Mouse (Mus musculus): ENCODE results near the gene Slc22a8. TPM values are rescaled to one million over a fixed set of nuclear protein-coding genes. Genes with fewer than 3 reads are reported as not detected.

Gene Slc22a8
- total and polyA plus RNA-seq, 3 experiments = not detected

- TF ChIP-seq JUN (IDR thresholded peaks at IDR 0.05; ENCODE audit: insufficient read depth, low read depth, low read length) (no peak), ELF1 (IDR thresholded peaks at IDR 0.05; ENCODE audit: low read depth, low read length) (no peak), USF1 (IDR thresholded peaks at IDR 0.05; ENCODE audit: low read depth, low read length) (no peak), NRF1 (IDR thresholded peaks at IDR 0.05; ENCODE audit: low read depth, low read length) (no peak), EP300 (IDR thresholded peaks at IDR 0.05; ENCODE audit: low read length) (no peak), MAFK (IDR thresholded peaks at IDR 0.05; ENCODE audit: insufficient replicate concordance, low read length) (no peak), ETS1 (conservative IDR thresholded peaks at IDR 0.05; ENCODE audit: low read depth, low read length) (no peak), ZMIZ1 (IDR thresholded peaks at IDR 0.05; ENCODE audit: low read depth, low read length) (no peak)
Observed at GRCm38 (mm10) chr19:8567104-8567880, 23.8 kb upstream of the Slc22a8 start (continued).

GRCm38 (mm10) chr19:8569453-8569863 lies 21.6 kb upstream of the Slc22a8 start:
- no peak for DNase-seq (ENCODE audit: extremely low read depth)
- Histone ChIP-seq H3K36me3 (replicated peaks in 1 of 2; ENCODE audit: control insufficient read depth in 1 of 2, insufficient read depth in 1 of 2, low read length in 1 of 2) (no peaks in the 10 kb centered on the region), H3K27me3 (replicated peaks) (no peaks in the 10 kb centered on the region), H3K79me2 (replicated peaks; ENCODE audit: control insufficient read depth, extremely low read depth, insufficient read depth, poor library complexity, severe bottlenecking) (no peaks in the 10 kb centered on the region), H3K4me1 (ENCODE audit: control insufficient read depth in 1 of 2, insufficient read depth in 2 of 2) (no peaks in the 10 kb centered on the region), H3K27ac (ENCODE audit: insufficient read depth, low read depth) (no peak overlapping the region), H3K4me2 (ENCODE audit: insufficient read depth, low read depth, poor library complexity, severe bottlenecking) (no peak overlapping the region), H3K9ac (ENCODE audit: insufficient read depth, low read depth) (no peak overlapping the region), H3K9me3 (replicated peaks; ENCODE audit: low read length) (no peaks in the 10 kb centered on the region), H3K4me3 (replicated peaks in 1 of 3; ENCODE audit: low read depth in 2 of 3, low read length in 2 of 3, poor library complexity in 1 of 3) (no peak overlapping the region)
- in situ Hi-C loops (cut with MboI; ENCODE audit: low pct_ligation_motif_present, low pct_unique_long_range_greater_than_20kb, low sequenced_read_pairs) = loop anchor here (5.0 kb wide), 1 partner anchor 118 kb away; no protein-coding TSS in a partner anchor
- no peak for TF ChIP-seq MAFK (IDR thresholded peaks at IDR 0.05; ENCODE audit: insufficient replicate concordance, low read length)
- no peak for TF ChIP-seq CHD1 (IDR thresholded peaks at IDR 0.05; ENCODE audit: low read depth, low read length)
- no peak for TF ChIP-seq NELFE (IDR thresholded peaks at IDR 0.05; ENCODE audit: low read depth, low read length)
- TF ChIP-seq SMC3 (IDR thresholded peaks at IDR 0.05; ENCODE audit: low read depth, low read length) = peak; percentile 6; the same call in 1 of the 2 replicates
- peak in 1 of 2 experiments; percentile 27; a peak in 2 of 4 replicates for TF ChIP-seq CTCF (conservative IDR thresholded peaks at IDR 0.05 in 1 of 2, IDR thresholded peaks at IDR 0.05 in 1 of 2; ENCODE audit: low read depth in 2 of 2, low read length in 2 of 2)
- no peak for TF ChIP-seq MEF2A (IDR thresholded peaks at IDR 0.05; ENCODE audit: borderline replicate concordance, low read depth, low read length)
- TF ChIP-seq UBTF (IDR thresholded peaks at IDR 0.05; ENCODE audit: low read depth, low read length) = no peak
- TF ChIP-seq CHD2 (IDR thresholded peaks at IDR 0.05; ENCODE audit: low read length) = no peak
- no peak for TF ChIP-seq MAX (IDR thresholded peaks at IDR 0.05; ENCODE audit: low read length)
- no peak for TF ChIP-seq ETS1 (conservative IDR thresholded peaks at IDR 0.05; ENCODE audit: low read depth, low read length)
- peak; percentile 8 for TF ChIP-seq RAD21 (IDR thresholded peaks at IDR 0.05; ENCODE audit: low read depth, low read length)
- dilution Hi-C loops (cut with MboI; ENCODE audit: extremely low pct_ligation_motif_present, extremely low pct_unique_long_range_greater_than_20kb, low sequenced_read_pairs) = no loop called here

All from CH12.LX (cell line).